Mouse (Mus musculus) heart, adult 10 weeks (tissue): ENCODE data around the gene Git2. TPM values are rescaled to one million over a fixed set of nuclear protein-coding genes. Genes with fewer than 3 reads are reported as not detected.

Source experiments
- polyA plus RNA-seq: library from polyadenylated mRNA; stranded (reverse); fragments of 350-450 nt; fragmentation: Illumina TruSeq; extraction: RNeasy Lipid Tissue Mini Kit (QIAGEN cat#74804); gene quantifications from one replicate; pipeline ENCODE4 v1.2.3, GENCODE M21; 2014; ENCODE audit warnings: low read depth, low replicate concordance

The Git2 gene
- polyA plus RNA-seq: 25.9 TPM

GRCm38 (mm10) chr5:114775056-114775979 is at the start of gene Git2:
TSS of gene Git2 (minus strand) at chr5:114775517.

GRCm38 (mm10) chr5:114822796-114823688 is 47.7 kb upstream of the Git2 start, which contains the start of gene 1500011B03Rik:
TSS of gene 1500011B03Rik (minus strand) at chr5:114823468.

GRCm38 (mm10) chr5:114774403-114775051 is 790 bp downstream of the Git2 start, which contains the start of gene Ankrd13a:
TSS of gene Ankrd13a (plus strand) at chr5:114774677.

GRCm38 (mm10) chr5:114707265-114708068 is 67.8 kb downstream of the Git2 start, which contains the start of gene Tchp:
TSS of gene Tchp (plus strand) at chr5:114707760.

GRCm38 (mm10) chr5:114690633-114691567 is 84.4 kb downstream of the Git2 start, which contains the start of gene Gltp:
TSS of gene Gltp (minus strand) at chr5:114690984.

Other genes with a start within 250 kb of the Git2 start
- gene Fam222a, start 207.5 kb downstream of the Git2 start, polyA plus RNA-seq: 2.4 TPM
- 3.9 TPM for gene Trpv4, start 117.1 kb downstream of the Git2 start, polyA plus RNA-seq
- gene Gltp, start 84.5 kb downstream of the Git2 start, polyA plus RNA-seq: 29.4 TPM
- 7.2 TPM for gene Tchp, start 67.8 kb downstream of the Git2 start, polyA plus RNA-seq
- gene Ankrd13a, start 840 bp downstream of the Git2 start, polyA plus RNA-seq: 26.1 TPM
- gene 1500011B03Rik, start 48.0 kb upstream of the Git2 start, polyA plus RNA-seq: 4.4 TPM
- gene 4930519G04Rik, start 78.1 kb upstream of the Git2 start, polyA plus RNA-seq: not detected
- not detected for gene Gm9936, start 83.2 kb upstream of the Git2 start, polyA plus RNA-seq
- 20.4 TPM for gene Oasl2, start 121.4 kb upstream of the Git2 start, polyA plus RNA-seq
- 4.3 TPM for gene Oasl1, start 147.7 kb upstream of the Git2 start, polyA plus RNA-seq
- 12.4 TPM for gene 2210016L21Rik, start 166.6 kb upstream of the Git2 start, polyA plus RNA-seq
- gene Hnf1a, start 195.6 kb upstream of the Git2 start, polyA plus RNA-seq: not detected
- 22.3 TPM for gene Sppl3, start 235.6 kb upstream of the Git2 start, polyA plus RNA-seq